Mouse (Mus musculus) limb, embryonic 15.5 days (tissue): Measurements from ENCODE around the gene Irf2. TPM values are rescaled to one million over a fixed set of nuclear protein-coding genes. Genes with fewer than 3 reads are reported as not detected.

Source experiments
- ATAC-seq: fragments of 200-750 bp; cut with Nextera tagmentation; 2 replicates; pipeline ENCODE4 v1.8.0; 2017; ENCODE audit warnings: low read depth, moderate TSS enrichment; ENCODE audit not compliant: insufficient number of reproducible peaks, low FRiP score, low TSS enrichment
- H3K27ac ChIP-seq: fragments of 300-500 bp; sonication (generic); 2 replicates; pipeline ENCODE4 v1.5.1; 2015; ENCODE audit warnings: moderate library complexity, mild to moderate bottlenecking, inconsistent platforms
- H3K27me3 ChIP-seq: fragments of 300-500 bp; sonication (generic); 2 replicates; pipeline ENCODE4 v1.6.1; 2015; ENCODE audit warnings: inconsistent platforms
- H3K36me3 ChIP-seq: fragments of 300-500 bp; sonication (generic); 2 replicates; pipeline ENCODE4 v1.6.1; 2015; ENCODE audit warnings: inconsistent platforms
- H3K4me1 ChIP-seq: fragments of 300-500 bp; sonication (generic); 2 replicates; pipeline ENCODE4 v1.6.1; 2015; ENCODE audit warnings: inconsistent platforms
- H3K4me2 ChIP-seq: fragments of 300-500 bp; sonication (generic); 2 replicates; pipeline ENCODE4 v1.6.1; 2015; ENCODE audit warnings: mild to moderate bottlenecking, inconsistent platforms
- H3K4me3 ChIP-seq: fragments of 300-500 bp; sonication (generic); 2 replicates; pipeline ENCODE4 v1.5.1; 2015; ENCODE audit warnings: mild to moderate bottlenecking, inconsistent platforms
- H3K9ac ChIP-seq: fragments of 300-500 bp; sonication (generic); 2 replicates; pipeline ENCODE4 v1.6.1; 2015; ENCODE audit warnings: inconsistent platforms
- H3K9me3 ChIP-seq: fragments of 300-500 bp; sonication (generic); 2 replicates; pipeline ENCODE4 v1.6.1; 2016; ENCODE audit warnings: inconsistent platforms
- WGBS: fragments of 180-500 bp; shearing (Covaris S2); methylation state at CpG from one replicate; pipeline ENCODE4 v1.1.7; 2015; 5-methylcytosine and 5-hydroxymethylcytosine counted together
- polyA plus RNA-seq: library from polyadenylated mRNA; unstranded; fragments of >200 nt; fragmentation: Nextera tagmentation; extraction: Ambion mirVana; gene quantifications from 2 replicates; pipeline ENCODE4 v1.2.1, GENCODE M21; 2015

Irf2 gene
- polyA plus RNA-seq, 1 experiment from 2014 or later: 24.8 TPM

- Histone ChIP-seq H3K4me2 (no peak overlapping the region), H3K27ac (no peak overlapping the region), H3K4me3 (no peak overlapping the region), H3K9ac (no peak overlapping the region), H3K9me3 (no peaks in the 10 kb centered on the region), H3K4me1 (peaks cover 19% of the 10 kb centered on the region), H3K36me3 (no peaks in the 10 kb centered on the region), H3K27me3 (no peaks in the 10 kb centered on the region)
- no peak for ATAC-seq
- WGBS: 57% methylated on average over 5 of the region's 5 CpGs
These were observed 3.2 kb downstream of the Irf2 start for GRCm38 (mm10) chr8:46742691-46743082.

GRCm38 (mm10) chr8:46745464-46745863, 5.9 kb downstream of the Irf2 start:
- Histone ChIP-seq H3K27me3 (no peaks in the 10 kb centered on the region), H3K4me1 (peaks cover 14% of the 10 kb centered on the region), H3K27ac (no peak overlapping the region), H3K4me2 (no peak overlapping the region), H3K9ac (no peak overlapping the region), H3K9me3 (no peaks in the 10 kb centered on the region), H3K4me3 (no peak overlapping the region), H3K36me3 (no peaks in the 10 kb centered on the region)
- ATAC-seq: no peak
- 88% methylated on average over 1 of the region's 1 CpGs for WGBS

GRCm38 (mm10) chr8:46747311-46747980, 7.9 kb downstream of the Irf2 start:
- no peak for ATAC-seq
- no peak overlapping the region for H3K9ac ChIP-seq
- H3K4me3 ChIP-seq: no peak overlapping the region
- H3K36me3 ChIP-seq: no peaks in the 10 kb centered on the region
- no peak overlapping the region for H3K27ac ChIP-seq
- WGBS: 37% methylated on average over 4 of the region's 4 CpGs
- H3K27me3 ChIP-seq: no peaks in the 10 kb centered on the region
- H3K4me2 ChIP-seq: no peak overlapping the region
- peaks cover 23% of the 10 kb centered on the region for H3K4me1 ChIP-seq
- H3K9me3 ChIP-seq: no peaks in the 10 kb centered on the region

- no peaks in the 10 kb centered on the region for H3K27me3 ChIP-seq
- no peak overlapping the region for H3K27ac ChIP-seq
- no peak overlapping the region for H3K4me2 ChIP-seq
- no peaks in the 10 kb centered on the region for H3K36me3 ChIP-seq
- 69% methylated on average over 5 of the region's 5 CpGs for WGBS
- H3K4me1 ChIP-seq: peaks cover 23% of the 10 kb centered on the region
- H3K9ac ChIP-seq: no peak overlapping the region
- H3K9me3 ChIP-seq: no peaks in the 10 kb centered on the region
- H3K4me3 ChIP-seq: no peak overlapping the region
- ATAC-seq: no peak
These were observed 10.5 kb downstream of the Irf2 start for GRCm38 (mm10) chr8:46750000-46750399.

- Histone ChIP-seq H3K9ac (no peak overlapping the region), H3K4me2 (no peak overlapping the region), H3K27ac (no peak overlapping the region), H3K9me3 (no peaks in the 10 kb centered on the region), H3K4me3 (no peak overlapping the region), H3K4me1 (peaks cover 23% of the 10 kb centered on the region), H3K27me3 (no peaks in the 10 kb centered on the region), H3K36me3 (no peaks in the 10 kb centered on the region)
- ATAC-seq: no peak
- 35% methylated on average over 8 of the region's 8 CpGs for WGBS
These were observed 11.0 kb downstream of the Irf2 start for GRCm38 (mm10) chr8:46750566-46750965.

- Histone ChIP-seq H3K9ac (no peak overlapping the region), H3K9me3 (no peaks in the 10 kb centered on the region), H3K4me2 (no peak overlapping the region), H3K4me1 (peaks cover 26% of the 10 kb centered on the region), H3K27me3 (no peaks in the 10 kb centered on the region), H3K4me3 (no peak overlapping the region), H3K36me3 (no peaks in the 10 kb centered on the region), H3K27ac (no peak overlapping the region)
- WGBS: 28% methylated on average over 4 of the region's 4 CpGs
- ATAC-seq: no peak
These were observed 11.6 kb downstream of the Irf2 start for GRCm38 (mm10) chr8:46751151-46751550.

GRCm38 (mm10) chr8:46752986-46753385, 13.5 kb downstream of the Irf2 start:
- no peaks in the 10 kb centered on the region for H3K36me3 ChIP-seq
- H3K27me3 ChIP-seq: no peaks in the 10 kb centered on the region
- ATAC-seq: no peak
- no peak overlapping the region for H3K4me2 ChIP-seq
- H3K27ac ChIP-seq: no peak overlapping the region
- no peaks in the 10 kb centered on the region for H3K9me3 ChIP-seq
- H3K9ac ChIP-seq: no peak overlapping the region
- WGBS: 71% methylated on average over 12 of the region's 12 CpGs
- H3K4me3 ChIP-seq: no peak overlapping the region
- peaks cover 26% of the 10 kb centered on the region for H3K4me1 ChIP-seq

GRCm38 (mm10) chr8:46754355-46754754, 14.8 kb downstream of the Irf2 start:
- H3K9ac ChIP-seq: no peak overlapping the region
- no peak overlapping the region for H3K4me2 ChIP-seq
- no peaks in the 10 kb centered on the region for H3K36me3 ChIP-seq
- H3K9me3 ChIP-seq: no peaks in the 10 kb centered on the region
- H3K27me3 ChIP-seq: no peaks in the 10 kb centered on the region
- no peak overlapping the region for H3K4me3 ChIP-seq
- no peak for ATAC-seq
- 47% methylated on average over 5 of the region's 5 CpGs for WGBS
- no peak overlapping the region for H3K27ac ChIP-seq
- H3K4me1 ChIP-seq: peaks cover 26% of the 10 kb centered on the region

GRCm38 (mm10) chr8:46755731-46756333, 16.3 kb downstream of the Irf2 start:
- no peak for ATAC-seq

GRCm38 (mm10) chr8:46757613-46758012, 18.1 kb downstream of the Irf2 start:
- H3K4me2 ChIP-seq: no peak overlapping the region
- 77% methylated on average over 9 of the region's 9 CpGs for WGBS
- no peaks in the 10 kb centered on the region for H3K36me3 ChIP-seq
- 0 out of 2 replicates have a peak, but pooled peaks cover 3% of the 10 kb centered on the region for H3K4me1 ChIP-seq
- no peak for ATAC-seq
- H3K4me3 ChIP-seq: no peak overlapping the region
- no peaks in the 10 kb centered on the region for H3K27me3 ChIP-seq
- H3K27ac ChIP-seq: no peak overlapping the region
- H3K9me3 ChIP-seq: no peaks in the 10 kb centered on the region
- H3K9ac ChIP-seq: no peak overlapping the region

More at GRCm38 (mm10) chr8:46755731-46756333, 16.3 kb downstream of the Irf2 start:
- Histone ChIP-seq H3K27ac (no peak overlapping the region), H3K9ac (no peak overlapping the region), H3K27me3 (no peaks in the 10 kb centered on the region), H3K4me3 (no peak overlapping the region), H3K36me3 (no peaks in the 10 kb centered on the region), H3K4me1 (peaks cover 17% of the 10 kb centered on the region), H3K4me2 (no peak overlapping the region), H3K9me3 (no peaks in the 10 kb centered on the region)
- 62% methylated on average over 5 of the region's 5 CpGs for WGBS

- H3K4me1 ChIP-seq: 0 out of 2 replicates have a peak, but pooled peaks cover 3% of the 10 kb centered on the region
- WGBS: 85% methylated on average over 7 of the region's 7 CpGs
- H3K27me3 ChIP-seq: no peaks in the 10 kb centered on the region
- H3K9me3 ChIP-seq: no peaks in the 10 kb centered on the region
- no peak for ATAC-seq
- H3K9ac ChIP-seq: no peak overlapping the region
- H3K4me2 ChIP-seq: no peak overlapping the region
- H3K36me3 ChIP-seq: no peaks in the 10 kb centered on the region
- no peak overlapping the region for H3K27ac ChIP-seq
- no peak overlapping the region for H3K4me3 ChIP-seq
These were observed 18.6 kb downstream of the Irf2 start for GRCm38 (mm10) chr8:46758131-46758530.

GRCm38 (mm10) chr8:46758676-46759075, 19.1 kb downstream of the Irf2 start:
- no peaks in the 10 kb centered on the region for H3K36me3 ChIP-seq
- H3K4me2 ChIP-seq: no peak overlapping the region
- 64% methylated on average over 2 of the region's 2 CpGs for WGBS
- H3K9ac ChIP-seq: no peak overlapping the region
- H3K27me3 ChIP-seq: no peaks in the 10 kb centered on the region
- H3K4me1 ChIP-seq: 0 out of 2 replicates have a peak, but pooled peaks cover 3% of the 10 kb centered on the region
- H3K9me3 ChIP-seq: no peaks in the 10 kb centered on the region
- H3K27ac ChIP-seq: no peak overlapping the region
- H3K4me3 ChIP-seq: no peak overlapping the region
- ATAC-seq: no peak
